Mouse (Mus musculus): ENCODE measurements around the gene Med19. TPM values are rescaled to one million over a fixed set of nuclear protein-coding genes. Genes with fewer than 3 reads are reported as not detected.

Gene Med19
- polyA plus RNA-seq, 2 experiments: 20.4 to 33.6 TPM

- Histone ChIP-seq H3K27me3 (ENCODE audit: control insufficient read depth, insufficient read depth, low read length) (no peaks in the 10 kb centered on the region), H3K4me1 (ENCODE audit: control insufficient read depth, insufficient read depth, low read length) (0 out of 2 replicates have a peak, but pooled peaks cover 3% of the 10 kb centered on the region), H3K36me3 (ENCODE audit: control insufficient read depth, insufficient read depth, low read length) (peaks cover 20% of the 10 kb centered on the region), H3K27ac (replicated peaks; ENCODE audit: low read depth, low read length) (no peak overlapping the region), H3K4me2 (replicated peaks; ENCODE audit: low read depth, low read length, severe bottlenecking) (no peak overlapping the region), H3K9ac (ENCODE audit: low read depth, low read length, severe bottlenecking) (no peak overlapping the region), H3K4me3 (replicated peaks; ENCODE audit: low read length) (no peak overlapping the region), H3K9me3 (ENCODE audit: control insufficient read depth, low read length) (no peaks in the 10 kb centered on the region)
- no peak for DNase-seq (ENCODE audit: low spot score)
- TF ChIP-seq POLR2A (IDR thresholded peaks at IDR 0.05; ENCODE audit: borderline replicate concordance, extremely low read depth, insufficient read depth, insufficient read length): no peak
- 95% methylated on average over 2 of the region's 2 CpGs for WGBS
- no peak for ATAC-seq (ENCODE audit: low FRiP score, low read depth)
Observed at GRCm38 (mm10) chr2:84720718-84721117, 42.5 kb downstream of the Med19 start.

GRCm38 (mm10) chr2:84721182-84721581, 43.0 kb downstream of the Med19 start:
- Histone ChIP-seq H3K27me3 (ENCODE audit: control insufficient read depth, insufficient read depth, low read length) (no peaks in the 10 kb centered on the region), H3K4me2 (replicated peaks; ENCODE audit: low read depth, low read length, severe bottlenecking) (no peak overlapping the region), H3K9me3 (ENCODE audit: control insufficient read depth, low read length) (no peaks in the 10 kb centered on the region), H3K4me1 (ENCODE audit: control insufficient read depth, insufficient read depth, low read length) (peaks cover 6% of the 10 kb centered on the region; the same call in 1 of the 2 replicates), H3K9ac (ENCODE audit: low read depth, low read length, severe bottlenecking) (no peak overlapping the region), H3K36me3 (ENCODE audit: control insufficient read depth, insufficient read depth, low read length) (peaks cover 22% of the 10 kb centered on the region), H3K27ac (replicated peaks; ENCODE audit: low read depth, low read length) (no peak overlapping the region), H3K4me3 (replicated peaks; ENCODE audit: low read length) (no peak overlapping the region)
- no peak for TF ChIP-seq POLR2A (IDR thresholded peaks at IDR 0.05; ENCODE audit: borderline replicate concordance, extremely low read depth, insufficient read depth, insufficient read length)
- 79% methylated on average over 3 of the region's 3 CpGs for WGBS
- ATAC-seq (ENCODE audit: low FRiP score, low read depth): no peak
- DNase-seq (ENCODE audit: low spot score): no peak

GRCm38 (mm10) chr2:84723856-84724255, 45.7 kb downstream of the Med19 start:
- no peak overlapping the region for H3K4me3 ChIP-seq (replicated peaks; ENCODE audit: low read length)
- H3K27ac ChIP-seq (replicated peaks; ENCODE audit: low read depth, low read length): no peak overlapping the region
- ATAC-seq (ENCODE audit: low FRiP score, low read depth) (no peak), DNase-seq (ENCODE audit: low spot score) (no peak)
- no peaks in the 10 kb centered on the region for H3K27me3 ChIP-seq (ENCODE audit: control insufficient read depth, insufficient read depth, low read length)
- peaks cover 22% of the 10 kb centered on the region for H3K36me3 ChIP-seq (ENCODE audit: control insufficient read depth, insufficient read depth, low read length)
- peaks cover 10% of the 10 kb centered on the region; the same call in 1 of the 2 replicates for H3K4me1 ChIP-seq (ENCODE audit: control insufficient read depth, insufficient read depth, low read length)
- H3K4me2 ChIP-seq (replicated peaks; ENCODE audit: low read depth, low read length, severe bottlenecking): no peak overlapping the region
- TF ChIP-seq POLR2A (IDR thresholded peaks at IDR 0.05; ENCODE audit: borderline replicate concordance, extremely low read depth, insufficient read depth, insufficient read length): no peak
- H3K9ac ChIP-seq (ENCODE audit: low read depth, low read length, severe bottlenecking): no peak overlapping the region
- H3K9me3 ChIP-seq (ENCODE audit: control insufficient read depth, low read length): no peaks in the 10 kb centered on the region
- WGBS: 93% methylated on average over 14 of the region's 14 CpGs

GRCm38 (mm10) chr2:84725770-84726169, 47.6 kb downstream of the Med19 start:
- no peak for ATAC-seq (ENCODE audit: low FRiP score, low read depth)
- no peak overlapping the region for H3K9ac ChIP-seq (ENCODE audit: low read depth, low read length, severe bottlenecking)
- H3K27me3 ChIP-seq (ENCODE audit: control insufficient read depth, insufficient read depth, low read length): no peaks in the 10 kb centered on the region
- WGBS: 88% methylated on average over 10 of the region's 10 CpGs
- peaks cover 10% of the 10 kb centered on the region; the same call in 1 of the 2 replicates for H3K4me1 ChIP-seq (ENCODE audit: control insufficient read depth, insufficient read depth, low read length)
- H3K4me3 ChIP-seq (replicated peaks; ENCODE audit: low read length): no peak overlapping the region
- no peaks in the 10 kb centered on the region for H3K9me3 ChIP-seq (ENCODE audit: control insufficient read depth, low read length)
- no peak overlapping the region for H3K4me2 ChIP-seq (replicated peaks; ENCODE audit: low read depth, low read length, severe bottlenecking)
- H3K36me3 ChIP-seq (ENCODE audit: control insufficient read depth, insufficient read depth, low read length): peaks cover 22% of the 10 kb centered on the region
- no peak for TF ChIP-seq POLR2A (IDR thresholded peaks at IDR 0.05; ENCODE audit: borderline replicate concordance, extremely low read depth, insufficient read depth, insufficient read length)
- H3K27ac ChIP-seq (replicated peaks; ENCODE audit: low read depth, low read length): no peak overlapping the region
- DNase-seq (ENCODE audit: low spot score): no peak

- no peak for TF ChIP-seq POLR2A (IDR thresholded peaks at IDR 0.05; ENCODE audit: borderline replicate concordance, extremely low read depth, insufficient read depth, insufficient read length)
- peak overlapping the region; percentile 60 for H3K4me3 ChIP-seq (replicated peaks; ENCODE audit: low read length)
- H3K27ac ChIP-seq (replicated peaks; ENCODE audit: low read depth, low read length): no peak overlapping the region
- peak overlapping the region; percentile 60 for H3K9ac ChIP-seq (ENCODE audit: low read depth, low read length, severe bottlenecking)
- H3K36me3 ChIP-seq (ENCODE audit: control insufficient read depth, insufficient read depth, low read length): peaks cover 18% of the 10 kb centered on the region
- ATAC-seq (ENCODE audit: low FRiP score, low read depth) (no peak), DNase-seq (ENCODE audit: low spot score) (no peak)
- WGBS: 2% methylated on average over 9 of the region's 9 CpGs
- H3K9me3 ChIP-seq (ENCODE audit: control insufficient read depth, low read length): no peaks in the 10 kb centered on the region
- H3K4me2 ChIP-seq (replicated peaks; ENCODE audit: low read depth, low read length, severe bottlenecking): peak overlapping the region; percentile 80
- H3K27me3 ChIP-seq (ENCODE audit: control insufficient read depth, insufficient read depth, low read length): no peaks in the 10 kb centered on the region
- peaks cover 10% of the 10 kb centered on the region; the same call in 1 of the 2 replicates for H3K4me1 ChIP-seq (ENCODE audit: control insufficient read depth, insufficient read depth, low read length)
Observed at GRCm38 (mm10) chr2:84726716-84727115, 48.5 kb downstream of the Med19 start.

Measured in limb, embryonic 14.5 days (tissue).